In genomic region chr13:15759633-15760441, GRCm38 (mm10) we compare ENCODE assay signal across 8 mouse cellular contexts.
DNase-seq lines count a peak whose midpoint lies in the region; ATAC-seq and TF ChIP-seq lines count a peak whose summit lies in the region.

No protein-coding gene starts in this region.

- no peak for DNase-seq in lung, embryonic 14.5 days
- no peak for DNase-seq in lung, adult 18-20 months
- DNase-seq in forebrain, postnatal 0 days: no peak
- DNase-seq in kidney, adult 11 months: no peak
- no peak for DNase-seq in urinary bladder, postnatal 10 days (ENCODE audit: low spot score)
- no peak for DNase-seq in thymus, postnatal 36 days

- no peaks in the 10 kb centered on the region for H3K9me3 ChIP-seq in lung, embryonic 14.5 days (ENCODE audit: low read depth, low read length)
- no peaks in the 10 kb centered on the region for H3K9me3 ChIP-seq in forebrain, postnatal 0 days (ENCODE audit: low read length)
- H3K9me3 ChIP-seq in liver, embryonic 12.5 days (replicated peaks): no peaks in the 10 kb centered on the region
- H3K9me3 ChIP-seq in stomach, embryonic 14.5 days (ENCODE audit: control insufficient read depth, low read depth, low read length): no peaks in the 10 kb centered on the region

- peak overlapping the region; percentile 14; the same call in 1 of the 2 replicates for H3K27ac ChIP-seq in lung, embryonic 14.5 days (ENCODE audit: low read depth)
- peak overlapping the region; percentile 89 for H3K27ac ChIP-seq in forebrain, postnatal 0 days (ENCODE audit: low read depth, low read length)
- no peak overlapping the region for H3K27ac ChIP-seq in liver, embryonic 12.5 days
- no peak overlapping the region for H3K27ac ChIP-seq in stomach, embryonic 14.5 days (ENCODE audit: low read length)

- H3K36me3 ChIP-seq in lung, embryonic 14.5 days (ENCODE audit: insufficient read depth): no peaks in the 10 kb centered on the region
- H3K36me3 ChIP-seq in forebrain, postnatal 0 days (ENCODE audit: insufficient read depth): no peaks in the 10 kb centered on the region
- H3K36me3 ChIP-seq in liver, embryonic 12.5 days: no peaks in the 10 kb centered on the region
- H3K36me3 ChIP-seq in stomach, embryonic 14.5 days (ENCODE audit: control insufficient read depth, insufficient read depth, low read length): no peaks in the 10 kb centered on the region

- ATAC-seq in lung, embryonic 14.5 days (ENCODE audit: insufficient read depth): peak; percentile 21; the same call in 1 of the 2 replicates
- peak; percentile 7 for ATAC-seq in forebrain, postnatal 0 days
- ATAC-seq in liver, embryonic 12.5 days: peak; percentile 72
- no peak for ATAC-seq in stomach, embryonic 14.5 days (ENCODE audit: insufficient number of reproducible peaks, insufficient read depth, low FRiP score, low read depth)

- peak overlapping the region; percentile 34 for H3K4me3 ChIP-seq in lung, embryonic 14.5 days (ENCODE audit: low read depth, low read length)
- peak overlapping the region; percentile 41 for H3K4me3 ChIP-seq in forebrain, postnatal 0 days (ENCODE audit: low read depth, low read length)
- peak overlapping the region; percentile 31 for H3K4me3 ChIP-seq in liver, embryonic 12.5 days
- H3K4me3 ChIP-seq in stomach, embryonic 14.5 days (ENCODE audit: low read depth, low read length): peak overlapping the region; percentile 29

- H3K4me2 ChIP-seq in lung, embryonic 14.5 days: peak overlapping the region; percentile 66
- H3K4me2 ChIP-seq in forebrain, postnatal 0 days (ENCODE audit: low read depth): peak overlapping the region; percentile 54
- peak overlapping the region; percentile 67 for H3K4me2 ChIP-seq in liver, embryonic 12.5 days
- peak overlapping the region; percentile 68 for H3K4me2 ChIP-seq in stomach, embryonic 14.5 days (replicated peaks; ENCODE audit: low read depth, low read length)

- H3K9ac ChIP-seq in lung, embryonic 14.5 days: peak overlapping the region; percentile 43
- H3K9ac ChIP-seq in forebrain, postnatal 0 days: peak overlapping the region; percentile 49
- H3K9ac ChIP-seq in liver, embryonic 12.5 days: no peak overlapping the region; the same call in 1 of the 2 replicates
- peak overlapping the region; percentile 28; the same call in 1 of the 2 replicates for H3K9ac ChIP-seq in stomach, embryonic 14.5 days (replicated peaks; ENCODE audit: low read depth, low read length)

- H3K4me1 ChIP-seq in lung, embryonic 14.5 days (ENCODE audit: insufficient read depth): no peaks in the 10 kb centered on the region; the same call in 1 of the 2 replicates
- peaks cover 7% of the 10 kb centered on the region; the same call in 1 of the 2 replicates for H3K4me1 ChIP-seq in forebrain, postnatal 0 days (ENCODE audit: insufficient read depth)
- H3K4me1 ChIP-seq in liver, embryonic 12.5 days: peaks cover 14% of the 10 kb centered on the region
- H3K4me1 ChIP-seq in stomach, embryonic 14.5 days (ENCODE audit: control insufficient read depth, insufficient read depth, low read length): 0 out of 2 replicates have a peak, but pooled peaks cover 2% of the 10 kb centered on the region

- H3K27me3 ChIP-seq in lung, embryonic 14.5 days (ENCODE audit: insufficient read depth, low read length): no peaks in the 10 kb centered on the region
- H3K27me3 ChIP-seq in forebrain, postnatal 0 days (ENCODE audit: insufficient read depth, low read length): no peaks in the 10 kb centered on the region
- no peaks in the 10 kb centered on the region; the same call in 1 of the 2 replicates for H3K27me3 ChIP-seq in liver, embryonic 12.5 days (replicated peaks)
- H3K27me3 ChIP-seq in stomach, embryonic 14.5 days (ENCODE audit: control insufficient read depth, insufficient read depth, low read length): no peaks in the 10 kb centered on the region

- TF ChIP-seq CTCF in lung, embryonic 14.5 days (IDR thresholded peaks at IDR 0.05; ENCODE audit: low read depth): no peak
- no peak for TF ChIP-seq CTCF in forebrain, postnatal 0 days (IDR thresholded peaks at IDR 0.05; ENCODE audit: low read depth)

- WGBS in lung, embryonic 14.5 days: 29% methylated on average over 10 of the region's 10 CpGs
- 13% methylated on average over 10 of the region's 10 CpGs for WGBS in forebrain, postnatal 0 days
- 10% methylated on average over 10 of the region's 10 CpGs for WGBS in liver, embryonic 12.5 days (ENCODE audit: insufficient replicate concordance)
- WGBS in stomach, embryonic 14.5 days: 34% methylated on average over 10 of the region's 10 CpGs

Comparison
In these comparisons a context has a peak if more than half of its experiments do, and no peak if none do; other contexts are left out.
1. H3K27ac ChIP-seq: peak in lung, embryonic 14.5 days (single experiment) and forebrain, postnatal 0 days (single experiment); none in liver, embryonic 12.5 days (single experiment) and stomach, embryonic 14.5 days (single experiment).
2. Peak in every context shown above with its lines, with median percentiles within 50 percentile points of each other: H3K4me2 ChIP-seq and H3K4me3 ChIP-seq.